Mouse (Mus musculus) heart, embryonic 16.5 days (tissue): Measurements from ENCODE around the gene Prkcz. TPM values are rescaled to one million over a fixed set of nuclear protein-coding genes. Genes with fewer than 3 reads are reported as not detected.

Experiments used
- ATAC-seq: fragments of 200-750 bp; cut with Nextera tagmentation; replicated peaks from 2 replicates; pipeline ENCODE4 v1.8.0; 2017; ENCODE audit warnings: moderate number of reproducible peaks; ENCODE audit not compliant: insufficient read depth, low FRiP score; ENCODE audit errors: extremely low read depth
- H3K27ac ChIP-seq: fragments of 300-500 bp; sonication (generic); 2 replicates; pipeline ENCODE4 v1.5.1; 2014; ENCODE audit warnings: mild to moderate bottlenecking, low read length, control low read depth, moderate library complexity
- H3K27me3 ChIP-seq: fragments of 300-500 bp; sonication (generic); 2 replicates; pipeline ENCODE4 v1.6.1; 2014; ENCODE audit warnings: low read length, mixed read lengths; ENCODE audit not compliant: control insufficient read depth, insufficient read depth
- H3K36me3 ChIP-seq: fragments of 300-500 bp; sonication (generic); 2 replicates; pipeline ENCODE4 v1.6.1; 2014; ENCODE audit not compliant: control insufficient read depth, insufficient read depth
- H3K4me1 ChIP-seq: fragments of 300-500 bp; sonication (generic); 2 replicates; pipeline ENCODE4 v1.6.1; 2014; ENCODE audit warnings: low read length, mixed read lengths; ENCODE audit not compliant: control insufficient read depth, insufficient read depth
- H3K4me2 ChIP-seq: fragments of 300-500 bp; sonication (generic); 2 replicates; pipeline ENCODE4 v1.6.1; 2014; ENCODE audit warnings: low read depth, mild to moderate bottlenecking, control low read depth, low read length
- H3K4me3 ChIP-seq: fragments of 300-500 bp; sonication (generic); 2 replicates; pipeline ENCODE4 v1.5.1; 2014; ENCODE audit warnings: mild to moderate bottlenecking, control low read depth, low read length
- H3K9ac ChIP-seq: fragments of 300-500 bp; sonication (generic); 2 replicates; pipeline ENCODE4 v1.6.1; 2014; ENCODE audit warnings: low read length, control low read depth
- H3K9me3 ChIP-seq: fragments of 300-500 bp; sonication (generic); replicated peaks from 2 replicates; pipeline ENCODE4 v1.6.1; 2016; ENCODE audit warnings: low read length; ENCODE audit not compliant: control insufficient read depth
- WGBS: fragments of 180-500 bp; shearing (Covaris S2); extraction: QIAGEN DNeasy Blood & Tissue Kit; methylation state at CpG from one replicate; pipeline ENCODE4 v1.1.7; 2014; 5-methylcytosine and 5-hydroxymethylcytosine counted together
- polyA plus RNA-seq: library from polyadenylated mRNA; unstranded; fragments of >200 nt; fragmentation: Nextera tagmentation; extraction: Ambion mirVana; gene quantifications from 2 replicates; pipeline ENCODE4 v1.2.1, GENCODE M21; 2015

Prkcz gene
- polyA plus RNA-seq, 1 experiment from 2014 or later = 6.1 TPM

DNA sequence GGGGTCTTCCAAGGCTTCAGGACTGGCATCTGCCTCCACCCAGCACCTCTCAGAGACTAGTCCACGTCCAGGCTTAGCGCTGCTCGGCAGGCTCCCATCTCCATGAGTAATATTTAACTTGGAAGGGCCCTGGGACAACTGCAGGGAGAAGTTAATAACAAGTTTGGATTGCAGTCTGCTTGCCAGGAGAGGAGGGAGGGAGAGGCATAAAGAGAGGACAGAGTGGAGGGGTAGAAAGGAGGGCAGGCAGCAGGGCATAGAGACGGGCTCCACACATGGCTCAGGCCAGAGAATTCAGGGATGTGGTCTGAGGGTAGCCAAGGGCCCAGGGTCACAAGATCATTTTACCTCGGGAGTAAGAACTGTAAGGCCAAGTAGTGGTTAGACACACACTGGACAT lies 122.9 kb downstream of the Prkcz start:
- no peak overlapping the region for H3K9ac ChIP-seq

DNA sequence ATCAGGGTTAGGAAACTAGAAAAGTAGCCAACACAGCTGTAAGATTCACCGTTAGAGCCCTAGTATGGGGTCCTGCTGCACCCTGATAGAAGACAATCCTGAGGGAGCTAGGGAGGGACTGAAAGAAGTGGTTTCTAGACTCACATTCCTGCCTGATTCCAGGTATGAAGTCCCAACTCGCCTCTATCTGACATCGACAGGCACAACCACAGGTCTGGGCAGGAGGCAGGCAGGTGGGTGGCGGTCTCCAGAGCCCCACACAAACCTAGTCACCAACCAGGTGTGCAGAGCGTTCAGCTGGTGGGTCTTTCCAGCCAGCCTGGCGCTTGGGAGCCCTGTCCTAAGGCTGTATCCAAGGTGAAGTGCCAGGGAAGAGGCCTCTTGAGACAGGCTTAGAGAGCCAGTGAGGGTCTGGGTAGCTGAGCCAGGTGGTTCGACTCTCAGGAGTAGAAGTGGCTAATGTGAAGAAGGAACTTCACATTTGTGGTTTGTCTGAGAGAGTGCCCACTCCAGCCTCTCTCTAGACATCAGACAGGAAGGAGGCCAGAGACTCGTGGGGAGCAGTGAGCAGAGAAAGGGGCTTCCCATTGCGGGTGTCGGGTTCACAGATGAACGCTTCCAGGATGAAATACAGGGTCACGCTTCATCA lies 124.3 kb downstream of the Prkcz start:
- no peaks in the 10 kb centered on the region for H3K36me3 ChIP-seq
- 75% methylated on average over 12 of the region's 12 CpGs for WGBS
- H3K4me1 ChIP-seq = peaks cover 48% of the 10 kb centered on the region
- no peak for ATAC-seq
- H3K9ac ChIP-seq = 0 out of 2 replicates have a peak overlapping the region, but pooled peaks have one; percentile 22
- no peaks in the 10 kb centered on the region for H3K27me3 ChIP-seq
- H3K4me2 ChIP-seq = no peak overlapping the region
- H3K4me3 ChIP-seq = no peak overlapping the region
- peak overlapping the region; percentile 95 for H3K27ac ChIP-seq
- H3K9me3 ChIP-seq = no peaks in the 10 kb centered on the region

More for the DNA sequence above, 122.9 kb downstream of the Prkcz start:
- WGBS = 63% methylated on average over 5 of the region's 5 CpGs
- Histone ChIP-seq H3K36me3 (no peaks in the 10 kb centered on the region), H3K4me2 (no peak overlapping the region), H3K9me3 (no peaks in the 10 kb centered on the region), H3K4me3 (no peak overlapping the region), H3K4me1 (peaks cover 46% of the 10 kb centered on the region), H3K27ac (peak overlapping the region; percentile 64; the same call in 1 of the 2 replicates), H3K27me3 (no peaks in the 10 kb centered on the region)
- no peak for ATAC-seq

DNA sequence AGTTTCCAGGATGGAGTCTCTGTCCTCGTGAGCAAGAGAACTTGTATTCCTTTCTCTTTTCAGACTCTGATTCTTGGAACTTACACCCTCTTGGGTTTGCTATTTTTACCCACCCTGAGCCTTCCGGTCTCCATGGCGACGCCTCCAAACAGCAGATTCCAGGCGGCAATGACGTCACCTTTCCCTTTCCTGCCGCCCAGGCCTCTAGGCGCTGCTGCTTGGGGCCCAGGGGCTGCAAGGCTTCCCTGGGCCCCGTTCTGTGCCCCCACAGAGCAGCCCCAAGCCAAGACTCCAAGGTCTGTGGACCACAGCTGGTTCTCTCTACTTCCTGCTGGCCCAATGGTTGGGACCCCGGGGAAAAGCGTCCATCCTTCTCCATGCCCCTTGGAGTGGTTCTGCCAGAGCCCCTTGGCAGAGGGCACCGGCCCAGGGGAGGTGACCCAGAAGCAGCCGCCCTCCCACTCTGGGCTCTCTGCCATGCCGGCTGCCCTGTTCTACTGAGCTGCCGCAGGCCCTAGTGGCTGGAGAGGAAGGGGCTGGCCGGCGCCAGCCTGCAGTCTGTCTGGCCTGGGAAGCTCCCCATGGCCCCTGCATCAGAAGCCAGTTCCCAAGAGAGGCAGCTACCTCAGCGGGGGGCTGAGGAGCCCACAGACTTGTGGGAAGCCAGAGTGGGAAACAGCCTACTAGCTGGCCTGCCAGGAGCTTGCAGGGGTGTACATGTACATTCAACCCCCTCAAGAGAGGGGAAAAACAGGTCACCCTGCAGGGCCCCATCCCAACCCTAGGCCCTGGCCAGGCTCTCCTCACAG lies 125.6 kb downstream of the Prkcz start:
- H3K27ac ChIP-seq = peak overlapping the region; percentile 95
- peak overlapping the region; percentile 75 for H3K9ac ChIP-seq
- H3K36me3 ChIP-seq = no peaks in the 10 kb centered on the region
- peak overlapping the region; percentile 60 for H3K4me2 ChIP-seq
- ATAC-seq = peak; percentile 88
- H3K4me1 ChIP-seq = peaks cover 43% of the 10 kb centered on the region
- WGBS = 3% methylated on average over 18 of the region's 18 CpGs
- no peaks in the 10 kb centered on the region for H3K27me3 ChIP-seq
- peak overlapping the region; percentile 22 for H3K4me3 ChIP-seq
- no peaks in the 10 kb centered on the region for H3K9me3 ChIP-seq

DNA sequence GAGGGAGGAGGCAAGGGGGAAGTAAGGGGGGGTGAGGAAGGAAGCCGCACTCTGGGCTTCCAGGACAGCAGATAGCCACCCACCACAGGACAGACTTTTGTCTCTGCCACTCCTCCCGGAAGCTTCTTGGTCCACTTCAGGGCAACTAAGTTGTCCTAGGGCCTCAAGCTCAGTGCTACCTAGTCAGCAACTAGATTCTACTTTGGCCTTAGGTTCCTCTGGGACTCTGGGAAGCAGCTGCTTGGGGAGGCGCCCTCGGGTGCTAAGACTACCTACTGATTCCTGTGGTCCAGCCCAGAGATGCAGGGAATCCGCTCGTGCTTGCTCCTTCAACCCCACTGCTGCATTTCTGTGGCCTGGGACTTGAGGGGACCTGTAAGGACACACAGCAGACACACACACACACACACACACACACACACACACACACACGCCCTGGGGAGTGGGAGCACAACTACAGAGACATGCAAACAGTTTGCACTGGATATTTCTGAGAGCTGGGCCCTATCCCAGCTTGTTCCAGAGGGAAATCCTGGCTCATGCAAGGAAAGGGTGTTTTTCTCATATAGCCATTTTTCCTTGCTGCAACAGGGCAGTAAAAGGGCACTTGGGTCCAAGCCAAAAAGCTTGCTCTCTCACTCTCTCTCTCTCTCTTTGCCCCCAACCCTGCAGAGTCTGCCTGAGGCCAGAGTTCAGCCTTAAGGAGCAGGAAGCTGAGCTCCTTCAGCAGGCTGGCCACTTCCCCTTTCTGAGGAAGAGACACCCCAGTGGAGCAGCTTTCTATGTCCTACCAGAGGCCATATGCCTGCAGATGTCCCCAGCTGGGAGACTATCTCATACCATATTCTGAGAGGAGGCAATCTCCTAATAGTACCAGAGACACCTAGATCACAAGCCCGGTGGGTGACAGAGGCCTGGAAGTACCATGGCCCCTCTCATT lies 126.5 kb downstream of the Prkcz start:
- peaks cover 43% of the 10 kb centered on the region for H3K4me1 ChIP-seq
- 0 out of 2 replicates have a peak, but pooled peaks have one; percentile 3 for ATAC-seq
- 27% methylated on average over 8 of the region's 8 CpGs for WGBS
- H3K36me3 ChIP-seq = no peaks in the 10 kb centered on the region
- H3K4me3 ChIP-seq = peak overlapping the region; percentile 22
- H3K4me2 ChIP-seq = peak overlapping the region; percentile 60
- no peaks in the 10 kb centered on the region for H3K27me3 ChIP-seq
- H3K27ac ChIP-seq = peak overlapping the region; percentile 95
- H3K9ac ChIP-seq = peak overlapping the region; percentile 75
- no peaks in the 10 kb centered on the region for H3K9me3 ChIP-seq

DNA sequence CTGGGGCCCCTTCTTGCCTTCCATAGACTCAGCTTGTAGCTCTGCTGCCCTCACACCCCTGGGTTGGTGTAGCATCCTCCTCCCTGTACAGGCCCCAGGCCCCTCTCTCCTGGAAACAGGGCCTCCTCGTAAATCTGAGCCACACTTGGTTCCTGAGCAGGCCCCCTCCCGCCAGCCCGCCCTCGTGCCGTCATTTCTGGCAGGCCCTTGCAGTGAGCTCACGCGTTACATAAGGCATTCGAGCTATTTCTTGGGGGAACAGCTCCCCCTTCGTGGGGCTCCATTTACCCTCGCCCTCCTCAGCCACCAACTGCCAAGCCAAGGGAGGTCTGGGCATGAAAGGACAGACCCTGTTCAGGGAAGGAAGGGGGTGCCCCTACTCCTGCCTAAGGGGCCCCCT lies 127.3 kb downstream of the Prkcz start:
- Histone ChIP-seq H3K4me1 (peaks cover 43% of the 10 kb centered on the region), H3K9ac (peak overlapping the region; percentile 75), H3K27me3 (no peaks in the 10 kb centered on the region), H3K4me2 (peak overlapping the region; percentile 60), H3K27ac (peak overlapping the region; percentile 95), H3K9me3 (no peaks in the 10 kb centered on the region), H3K4me3 (peak overlapping the region; percentile 22; the same call in 1 of the 2 replicates), H3K36me3 (no peaks in the 10 kb centered on the region)
- WGBS = 3% methylated on average over 10 of the region's 10 CpGs
- peak; percentile 37 for ATAC-seq

DNA sequence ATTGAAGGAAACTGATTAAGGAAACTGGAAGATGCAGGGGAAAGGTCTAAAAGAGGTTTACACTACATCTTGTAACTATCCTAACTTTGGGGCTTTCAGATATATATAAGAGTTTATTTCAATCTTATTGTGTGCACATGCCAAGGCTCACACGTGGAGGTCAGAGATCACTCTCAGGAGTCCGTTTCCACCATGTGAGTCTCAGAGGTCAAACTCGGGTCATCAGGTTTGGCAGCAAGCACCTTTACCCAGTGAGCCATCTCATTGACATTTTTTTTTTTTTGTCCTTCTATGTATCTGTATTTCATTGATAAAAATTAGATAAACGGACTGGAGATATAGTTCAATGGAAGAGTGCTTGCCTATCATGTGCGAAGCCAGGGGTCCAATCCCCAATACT lies 132.7 kb downstream of the Prkcz start:
- Histone ChIP-seq H3K36me3 (no peaks in the 10 kb centered on the region), H3K4me2 (no peak overlapping the region), H3K9me3 (no peaks in the 10 kb centered on the region), H3K9ac (no peak overlapping the region), H3K4me1 (peaks cover 10% of the 10 kb centered on the region), H3K4me3 (no peak overlapping the region), H3K27ac (no peak overlapping the region), H3K27me3 (no peaks in the 10 kb centered on the region)
- WGBS = 66% methylated on average over 5 of the region's 5 CpGs
- no peak for ATAC-seq

DNA sequence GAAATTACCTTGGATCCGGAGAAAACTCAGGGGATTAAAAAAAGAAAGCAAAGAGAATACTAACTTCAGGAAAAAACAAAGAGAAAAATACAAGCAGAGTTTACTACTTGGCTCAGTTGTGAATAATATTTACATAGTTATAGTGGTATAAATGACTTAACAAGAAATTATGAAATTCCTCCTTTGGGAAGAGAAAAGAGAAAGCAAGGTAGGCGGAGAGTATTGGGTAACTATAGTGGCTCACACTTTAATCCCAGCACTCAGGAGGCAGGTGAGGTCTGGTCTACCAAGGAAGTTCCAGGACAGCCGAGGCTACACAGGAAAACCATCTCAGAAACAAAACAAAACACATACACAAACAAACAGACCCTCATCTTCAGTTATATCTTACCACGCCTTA lies 133.2 kb downstream of the Prkcz start:
- Histone ChIP-seq H3K27ac (no peak overlapping the region), H3K9ac (no peak overlapping the region), H3K36me3 (no peaks in the 10 kb centered on the region), H3K9me3 (no peaks in the 10 kb centered on the region), H3K27me3 (no peaks in the 10 kb centered on the region), H3K4me1 (peaks cover 6% of the 10 kb centered on the region), H3K4me2 (no peak overlapping the region), H3K4me3 (no peak overlapping the region)
- 78% methylated on average over 4 of the region's 4 CpGs for WGBS
- ATAC-seq = no peak

DNA sequence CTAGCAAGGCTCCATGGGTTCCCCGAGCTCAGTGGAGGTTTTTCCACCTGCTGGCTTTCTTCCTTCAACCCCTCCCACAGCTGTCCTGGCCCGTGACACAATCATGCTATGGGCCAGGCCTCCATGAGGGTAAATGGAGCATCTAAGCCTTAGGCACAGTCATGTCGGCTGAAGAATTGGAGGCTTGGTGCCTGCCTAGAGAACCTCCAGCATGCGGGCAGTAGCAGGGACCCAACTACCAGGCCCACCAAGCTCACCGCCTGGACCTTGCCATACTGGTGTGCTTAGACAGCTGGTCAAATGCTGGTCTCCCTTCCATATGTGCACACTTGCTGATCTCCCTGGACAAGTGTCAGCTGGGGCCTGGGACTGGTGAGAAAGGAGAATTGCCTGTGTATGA lies 135.2 kb downstream of the Prkcz start:
- no peak for ATAC-seq
- WGBS = 82% methylated on average over 5 of the region's 5 CpGs
- no peak overlapping the region for H3K4me3 ChIP-seq
- H3K27me3 ChIP-seq = no peaks in the 10 kb centered on the region
- H3K27ac ChIP-seq = no peak overlapping the region
- no peaks in the 10 kb centered on the region for H3K9me3 ChIP-seq
- peaks cover 5% of the 10 kb centered on the region for H3K4me1 ChIP-seq
- H3K4me2 ChIP-seq = no peak overlapping the region
- H3K36me3 ChIP-seq = no peaks in the 10 kb centered on the region
- H3K9ac ChIP-seq = no peak overlapping the region
